Mouse (Mus musculus): ENCODE data around the gene Erv3. TPM values are rescaled to one million over a fixed set of nuclear protein-coding genes. Genes with fewer than 3 reads are reported as not detected.

Erv3 gene
- polyA plus RNA-seq, 1 experiment from 2014 or later = not detected

- ATAC-seq (ENCODE audit: extremely low read depth, insufficient number of reproducible peaks, low FRiP score, low TSS enrichment) = no peak
- peak overlapping the region; percentile 62; the same call in 1 of the 2 replicates for H3K4me2 ChIP-seq
- H3K9me3 ChIP-seq = no peaks in the 10 kb centered on the region
- no peak overlapping the region for H3K4me3 ChIP-seq
- no peak overlapping the region for H3K27ac ChIP-seq (replicated peaks)
- H3K4me1 ChIP-seq = peaks cover 18% of the 10 kb centered on the region
- H3K36me3 ChIP-seq = no peaks in the 10 kb centered on the region
- WGBS = 33% methylated on average over 6 of the region's 6 CpGs
- H3K9ac ChIP-seq = no peak overlapping the region
- 0 out of 2 replicates have a peak, but pooled peaks cover 3% of the 10 kb centered on the region for H3K27me3 ChIP-seq (replicated peaks)
Measured at GRCm38 (mm10) chr2:131820932-131821707, 38.4 kb downstream of the Erv3 start.

- ATAC-seq (ENCODE audit: extremely low read depth, insufficient number of reproducible peaks, low FRiP score, low TSS enrichment) = no peak
Measured at GRCm38 (mm10) chr2:131820088-131820675, 39.4 kb downstream of the Erv3 start.

GRCm38 (mm10) chr2:131814327-131814726 lies 45.2 kb downstream of the Erv3 start:
- no peak for ATAC-seq (ENCODE audit: extremely low read depth, insufficient number of reproducible peaks, low FRiP score, low TSS enrichment)
- Histone ChIP-seq H3K27ac (replicated peaks) (no peak overlapping the region), H3K4me3 (no peak overlapping the region), H3K4me1 (no peaks in the 10 kb centered on the region), H3K36me3 (no peaks in the 10 kb centered on the region), H3K4me2 (no peak overlapping the region), H3K9me3 (no peaks in the 10 kb centered on the region), H3K27me3 (replicated peaks) (peaks cover 36% of the 10 kb centered on the region), H3K9ac (no peak overlapping the region)
- 70% methylated on average over 10 of the region's 10 CpGs for WGBS

More at GRCm38 (mm10) chr2:131820088-131820675, 39.4 kb downstream of the Erv3 start:
- H3K9ac ChIP-seq = peak overlapping the region; percentile 12; the same call in 1 of the 2 replicates
- 17% methylated on average over 14 of the region's 14 CpGs for WGBS
- H3K4me2 ChIP-seq = peak overlapping the region; percentile 62
- peak overlapping the region; percentile 24 for H3K4me3 ChIP-seq
- peaks cover 9% of the 10 kb centered on the region for H3K4me1 ChIP-seq
- no peak overlapping the region for H3K27ac ChIP-seq (replicated peaks)
- H3K36me3 ChIP-seq = no peaks in the 10 kb centered on the region
- H3K27me3 ChIP-seq (replicated peaks) = peaks cover 6% of the 10 kb centered on the region; the same call in 1 of the 2 replicates
- no peaks in the 10 kb centered on the region for H3K9me3 ChIP-seq

- H3K27ac ChIP-seq (replicated peaks) = no peak overlapping the region
- H3K4me1 ChIP-seq = no peaks in the 10 kb centered on the region
- ATAC-seq (ENCODE audit: extremely low read depth, insufficient number of reproducible peaks, low FRiP score, low TSS enrichment) = no peak
- no peaks in the 10 kb centered on the region for H3K9me3 ChIP-seq
- H3K27me3 ChIP-seq (replicated peaks) = peaks cover 36% of the 10 kb centered on the region
- no peak overlapping the region for H3K9ac ChIP-seq
- no peaks in the 10 kb centered on the region for H3K36me3 ChIP-seq
- H3K4me3 ChIP-seq = no peak overlapping the region
- H3K4me2 ChIP-seq = no peak overlapping the region
- 40% methylated on average over 1 of the region's 1 CpGs for WGBS
Measured at GRCm38 (mm10) chr2:131813437-131813836, 46.1 kb downstream of the Erv3 start.

GRCm38 (mm10) chr2:131812480-131813137 lies 46.9 kb downstream of the Erv3 start:
- no peak overlapping the region for H3K9ac ChIP-seq
- no peak for ATAC-seq (ENCODE audit: extremely low read depth, insufficient number of reproducible peaks, low FRiP score, low TSS enrichment)
- H3K9me3 ChIP-seq = no peaks in the 10 kb centered on the region
- 19% methylated on average over 23 of the region's 23 CpGs for WGBS
- no peaks in the 10 kb centered on the region for H3K36me3 ChIP-seq
- no peak overlapping the region for H3K4me2 ChIP-seq
- H3K27me3 ChIP-seq (replicated peaks) = peaks cover 36% of the 10 kb centered on the region
- no peak overlapping the region for H3K27ac ChIP-seq (replicated peaks)
- no peaks in the 10 kb centered on the region for H3K4me1 ChIP-seq
- no peak overlapping the region for H3K4me3 ChIP-seq

GRCm38 (mm10) chr2:131811607-131812006 lies 47.9 kb downstream of the Erv3 start:
- ATAC-seq (ENCODE audit: extremely low read depth, insufficient number of reproducible peaks, low FRiP score, low TSS enrichment) = no peak
- Histone ChIP-seq H3K9me3 (no peaks in the 10 kb centered on the region), H3K27me3 (replicated peaks) (peaks cover 36% of the 10 kb centered on the region), H3K4me1 (no peaks in the 10 kb centered on the region), H3K36me3 (no peaks in the 10 kb centered on the region), H3K4me2 (no peak overlapping the region), H3K27ac (replicated peaks) (no peak overlapping the region), H3K9ac (no peak overlapping the region), H3K4me3 (no peak overlapping the region)
- WGBS = 78% methylated on average over 2 of the region's 2 CpGs

- peaks cover 20% of the 10 kb centered on the region for H3K27me3 ChIP-seq (replicated peaks)
- no peak for ATAC-seq (ENCODE audit: extremely low read depth, insufficient number of reproducible peaks, low FRiP score, low TSS enrichment)
- H3K27ac ChIP-seq (replicated peaks) = no peak overlapping the region
- H3K36me3 ChIP-seq = no peaks in the 10 kb centered on the region
- H3K4me2 ChIP-seq = no peak overlapping the region
- H3K9me3 ChIP-seq = no peaks in the 10 kb centered on the region
- no peak overlapping the region for H3K4me3 ChIP-seq
- H3K9ac ChIP-seq = no peak overlapping the region
- 54% methylated on average over 7 of the region's 7 CpGs for WGBS
- no peaks in the 10 kb centered on the region for H3K4me1 ChIP-seq
Measured at GRCm38 (mm10) chr2:131808856-131809255, 50.7 kb downstream of the Erv3 start.

GRCm38 (mm10) chr2:131807660-131808059 lies 51.9 kb downstream of the Erv3 start:
- WGBS = 58% methylated on average over 11 of the region's 11 CpGs
- H3K9me3 ChIP-seq = no peaks in the 10 kb centered on the region

GRCm38 (mm10) chr2:131806863-131807262 lies 52.7 kb downstream of the Erv3 start:
- Histone ChIP-seq H3K4me1 (no peaks in the 10 kb centered on the region), H3K9me3 (no peaks in the 10 kb centered on the region), H3K4me3 (no peak overlapping the region), H3K4me2 (no peak overlapping the region), H3K36me3 (no peaks in the 10 kb centered on the region), H3K27ac (replicated peaks) (no peak overlapping the region), H3K27me3 (replicated peaks) (peaks cover 3% of the 10 kb centered on the region; the same call in 1 of the 2 replicates), H3K9ac (no peak overlapping the region)
- WGBS = 62% methylated on average over 7 of the region's 7 CpGs
- ATAC-seq (ENCODE audit: extremely low read depth, insufficient number of reproducible peaks, low FRiP score, low TSS enrichment) = no peak

More at GRCm38 (mm10) chr2:131807660-131808059, 51.9 kb downstream of the Erv3 start:
- no peak overlapping the region for H3K4me2 ChIP-seq
- H3K27me3 ChIP-seq (replicated peaks) = peaks cover 10% of the 10 kb centered on the region; the same call in 1 of the 2 replicates
- no peaks in the 10 kb centered on the region for H3K4me1 ChIP-seq
- H3K36me3 ChIP-seq = no peaks in the 10 kb centered on the region
- H3K9ac ChIP-seq = no peak overlapping the region
- H3K4me3 ChIP-seq = no peak overlapping the region
- no peak for ATAC-seq (ENCODE audit: extremely low read depth, insufficient number of reproducible peaks, low FRiP score, low TSS enrichment)
- H3K27ac ChIP-seq (replicated peaks) = no peak overlapping the region

- no peaks in the 10 kb centered on the region for H3K36me3 ChIP-seq
- no peak for ATAC-seq (ENCODE audit: extremely low read depth, insufficient number of reproducible peaks, low FRiP score, low TSS enrichment)
- WGBS = 86% methylated on average over 1 of the region's 1 CpGs
- H3K4me1 ChIP-seq = no peaks in the 10 kb centered on the region
- H3K4me2 ChIP-seq = no peak overlapping the region
- no peak overlapping the region for H3K27ac ChIP-seq (replicated peaks)
- no peak overlapping the region for H3K9ac ChIP-seq
- H3K4me3 ChIP-seq = no peak overlapping the region
- H3K9me3 ChIP-seq = no peaks in the 10 kb centered on the region
- no peaks in the 10 kb centered on the region for H3K27me3 ChIP-seq (replicated peaks)
Measured at GRCm38 (mm10) chr2:131805306-131805705, 54.2 kb downstream of the Erv3 start.

GRCm38 (mm10) chr2:131803801-131804200 lies 55.7 kb downstream of the Erv3 start:
- 74% methylated on average over 3 of the region's 3 CpGs for WGBS
- no peak overlapping the region for H3K4me3 ChIP-seq
- H3K4me1 ChIP-seq = no peaks in the 10 kb centered on the region
- no peaks in the 10 kb centered on the region for H3K36me3 ChIP-seq
- H3K27me3 ChIP-seq (replicated peaks) = no peaks in the 10 kb centered on the region
- H3K9ac ChIP-seq = no peak overlapping the region
- H3K4me2 ChIP-seq = no peak overlapping the region
- H3K9me3 ChIP-seq = no peaks in the 10 kb centered on the region
- no peak for ATAC-seq (ENCODE audit: extremely low read depth, insufficient number of reproducible peaks, low FRiP score, low TSS enrichment)
- no peak overlapping the region for H3K27ac ChIP-seq (replicated peaks)

All from heart, embryonic 13.5 days (tissue).